25 mouse cellular contexts compared by ENCODE assay signal in the genomic region with DNA sequence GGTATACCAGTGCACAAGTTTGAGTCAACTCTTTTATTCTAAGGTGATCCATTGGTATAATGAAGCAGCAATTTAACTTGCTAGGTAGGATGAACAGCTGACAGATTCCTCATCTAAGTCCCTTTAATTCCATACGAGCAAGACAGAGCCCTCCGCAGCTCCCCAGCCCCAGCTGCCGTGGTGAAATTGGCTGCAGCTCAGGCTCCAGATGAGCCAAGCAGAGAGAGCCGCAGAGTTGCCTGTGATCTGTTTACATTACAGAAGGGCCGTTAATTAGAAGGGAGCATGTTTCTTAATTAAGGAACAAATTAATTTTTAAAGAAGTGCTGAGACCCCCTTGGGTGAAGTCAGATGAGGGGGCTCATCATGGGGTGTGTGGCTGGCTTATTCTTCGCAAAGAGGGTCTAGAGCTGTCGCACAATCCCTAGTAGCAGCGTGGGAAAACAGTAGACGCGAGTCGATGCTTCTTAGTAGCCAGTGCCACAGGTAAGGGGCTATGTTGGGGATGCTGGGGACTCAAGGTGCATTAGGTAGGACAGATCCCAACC.
DNase-seq lines count a peak whose midpoint lies in the region; ATAC-seq and TF ChIP-seq lines count a peak whose summit lies in the region.
"Had no signal": no experiment of that assay in that cellular context is flagged by ENCODE, and none has a peak within 500 bp of the region (broad histone marks: within the 10 kb centered on the region; RNA-seq: fewer than 3 reads in every experiment).

No protein-coding gene starts in this region.

- H3K36me3 ChIP-seq in forebrain, postnatal 0 days (ENCODE audit: insufficient read depth) = no peaks in the 10 kb centered on the region
- no peaks in the 10 kb centered on the region for H3K36me3 ChIP-seq in forebrain, embryonic 15.5 days
- no peaks in the 10 kb centered on the region for H3K36me3 ChIP-seq in lung, postnatal 0 days (ENCODE audit: insufficient read depth, low read length)
- H3K36me3 ChIP-seq: embryonic facial prominence, embryonic 12.5 days; G1E; heart, embryonic 13.5 days; limb, embryonic 15.5 days had no signal

- peak; percentile 15 for DNase-seq in forebrain, postnatal 0 days
- DNase-seq in lung, postnatal 0 days (ENCODE audit: low spot score) = peak; percentile 11
- DNase-seq in lung, postnatal 14 days = no peak
- DNase-seq in right cerebral cortex, postnatal 4 days = peak; percentile 15
- DNase-seq in right cerebral cortex, postnatal 25 days = no peak
- no peak for DNase-seq in layer of hippocampus, adult 2 months (ENCODE audit: low spot score in 2 of 2)
- DNase-seq: adrenal gland, adult 2 months; B cell, adult 2 months; cerebellum, adult 11-12 months; gastrocnemius, postnatal 36 days; heart, adult 2 months; heart, postnatal 14 days; kidney, postnatal 25 days; lung, embryonic 14.5 days; lung, postnatal 4 days; thymus, postnatal 14 days had no signal

- no peak overlapping the region for H3K9ac ChIP-seq in forebrain, postnatal 0 days
- no peak overlapping the region for H3K9ac ChIP-seq in forebrain, embryonic 15.5 days (replicated peaks)
- no peak overlapping the region for H3K9ac ChIP-seq in lung, postnatal 0 days (replicated peaks; ENCODE audit: low read depth)
- H3K9ac ChIP-seq: embryonic facial prominence, embryonic 12.5 days; heart, embryonic 13.5 days; limb, embryonic 15.5 days; liver, embryonic 14.5 days; lung, embryonic 14.5 days had no signal

- no peak overlapping the region for H3K4me2 ChIP-seq in forebrain, postnatal 0 days (ENCODE audit: low read depth)
- no peak overlapping the region for H3K4me2 ChIP-seq in forebrain, embryonic 15.5 days (replicated peaks)
- no peak overlapping the region for H3K4me2 ChIP-seq in lung, postnatal 0 days (replicated peaks; ENCODE audit: low read depth, low read length)
- H3K4me2 ChIP-seq: embryonic facial prominence, embryonic 12.5 days; heart, embryonic 13.5 days; limb, embryonic 15.5 days; lung, embryonic 14.5 days had no signal

- no peaks in the 10 kb centered on the region for H3K4me1 ChIP-seq in forebrain, postnatal 0 days (ENCODE audit: insufficient read depth)
- H3K4me1 ChIP-seq in forebrain, embryonic 15.5 days = peaks cover 5% of the 10 kb centered on the region
- H3K4me1 ChIP-seq in lung, postnatal 0 days (ENCODE audit: insufficient read depth, low read depth, low read length) = no peaks in the 10 kb centered on the region
- H3K4me1 ChIP-seq: heart, embryonic 13.5 days; limb, embryonic 15.5 days had no signal

- no peak overlapping the region for H3K27ac ChIP-seq in forebrain, postnatal 0 days (ENCODE audit: low read depth, low read length)
- no peak overlapping the region for H3K27ac ChIP-seq in forebrain, embryonic 15.5 days (replicated peaks)
- no peak overlapping the region for H3K27ac ChIP-seq in lung, postnatal 0 days (ENCODE audit: low read length)
- H3K27ac ChIP-seq in layer of hippocampus, adult 2 months = no peak overlapping the region
- H3K27ac ChIP-seq: embryonic facial prominence, embryonic 12.5 days; heart, adult 2 months; heart, embryonic 13.5 days; limb, embryonic 15.5 days; liver, embryonic 14.5 days had no signal

- H3K27me3 ChIP-seq in forebrain, postnatal 0 days (ENCODE audit: insufficient read depth, low read length) = no peaks in the 10 kb centered on the region
- H3K27me3 ChIP-seq in forebrain, embryonic 15.5 days = no peaks in the 10 kb centered on the region
- H3K27me3 ChIP-seq in lung, postnatal 0 days (replicated peaks; ENCODE audit: insufficient read depth, low read length) = no peaks in the 10 kb centered on the region
- H3K27me3 ChIP-seq: CH12.LX; embryonic facial prominence, embryonic 12.5 days; heart, embryonic 13.5 days; limb, embryonic 15.5 days; Patski had no signal

- 46% methylated on average over 11 of the region's 11 CpGs for WGBS in forebrain, postnatal 0 days
- 47% methylated on average over 11 of the region's 11 CpGs for WGBS in forebrain, embryonic 15.5 days
- WGBS in lung, postnatal 0 days = 75% methylated on average over 11 of the region's 11 CpGs

- H3K9me3 ChIP-seq in forebrain, postnatal 0 days (ENCODE audit: low read length) = no peaks in the 10 kb centered on the region
- H3K9me3 ChIP-seq in forebrain, embryonic 15.5 days = no peaks in the 10 kb centered on the region
- H3K9me3 ChIP-seq in lung, postnatal 0 days (ENCODE audit: low read length) = no peaks in the 10 kb centered on the region
- H3K9me3 ChIP-seq: embryonic facial prominence, embryonic 12.5 days; heart, embryonic 13.5 days; limb, embryonic 15.5 days had no signal

- ATAC-seq in forebrain, postnatal 0 days = no peak
- no peak for ATAC-seq in forebrain, embryonic 15.5 days (replicated peaks)
- ATAC-seq in lung, postnatal 0 days = no peak
- ATAC-seq: intestine, postnatal 0 days; Patski had no signal

- no peak for TF ChIP-seq CTCF in forebrain, postnatal 0 days (IDR thresholded peaks at IDR 0.05; ENCODE audit: low read depth)
- TF ChIP-seq CTCF in lung, postnatal 0 days (IDR thresholded peaks at IDR 0.05) = no peak
- TF ChIP-seq CTCF in layer of hippocampus, adult 2 months (conservative IDR thresholded peaks at IDR 0.05) = no peak

- H3K4me3 ChIP-seq in forebrain, postnatal 0 days (ENCODE audit: low read depth, low read length) = no peak overlapping the region
- H3K4me3 ChIP-seq in forebrain, embryonic 15.5 days = no peak overlapping the region
- H3K4me3 ChIP-seq in lung, postnatal 0 days (ENCODE audit: low read depth, low read length) = no peak overlapping the region
- no peak overlapping the region for H3K4me3 ChIP-seq in layer of hippocampus, adult 2 months
- H3K4me3 ChIP-seq: embryonic facial prominence, embryonic 12.5 days; heart, adult 2 months; heart, embryonic 13.5 days; limb, embryonic 15.5 days had no signal

- TF ChIP-seq EP300 in lung, postnatal 0 days (IDR thresholded peaks at IDR 0.05) = no peak

Comparison
In these comparisons a context has a peak if more than half of its experiments do, and no peak if none do; other contexts are left out.
1. DNase-seq: peak in forebrain, postnatal 0 days (single experiment), lung, postnatal 0 days (single experiment) and right cerebral cortex, postnatal 4 days (single experiment); none in lung, postnatal 14 days (single experiment), right cerebral cortex, postnatal 25 days (single experiment) and layer of hippocampus, adult 2 months (0 of 2).